ENCODE assay signal across 8 mouse cellular contexts in genomic region chr8:116993095-116993867, GRCm38 (mm10). TPM values are rescaled to one million over a fixed set of nuclear protein-coding genes. Genes with fewer than 3 reads are reported as not detected.
DNase-seq lines count a peak whose midpoint lies in the region; ATAC-seq and TF ChIP-seq lines count a peak whose summit lies in the region.

TSS of gene Gcsh (minus strand) at chr8:116993537.

- H3K9me3 ChIP-seq in megakaryocyte, embryonic 14.5 days: no peaks in the 10 kb centered on the region

- peak; percentile 99 for ATAC-seq in activated CD4-positive, CD25-positive, alpha-beta regulatory T cell, adult 4 months

- no peaks in the 10 kb centered on the region for H3K4me1 ChIP-seq in cortical plate, adult 2 months (ENCODE audit: control insufficient read depth, insufficient read depth, low read length)
- peaks cover 38% of the 10 kb centered on the region for H3K4me1 ChIP-seq in megakaryocyte, embryonic 14.5 days

- H3K36me3 ChIP-seq in megakaryocyte, embryonic 14.5 days (replicated peaks; ENCODE audit: low read length): peaks cover 20% of the 10 kb centered on the region

- no peak for TF ChIP-seq CTCF in cortical plate, adult 2 months (IDR thresholded peaks at IDR 0.05; ENCODE audit: extremely low read depth, insufficient read depth, low read length)

- peak; percentile 98 for DNase-seq in gastrocnemius, adult 8-10 months (ENCODE audit: low spot score in 2 of 2)
- peak; percentile 93 for DNase-seq in hindlimb bud, embryonic 11.5 days (ENCODE audit: extremely low spot score, low read depth, low spot score)
- DNase-seq in left cerebral cortex, adult 8-10 months (ENCODE audit: low spot score in 2 of 2): peak; percentile 91 to 98
- peak; percentile 99 for DNase-seq in right cerebral cortex, postnatal 10 days (ENCODE audit: low spot score in 2 of 2)
- DNase-seq in urinary bladder, postnatal 25 days (ENCODE audit: low spot score): peak; percentile 94

- H3K4me3 ChIP-seq in cortical plate, adult 2 months (ENCODE audit: insufficient read depth, low read length): peak within 1 kb of the TSS; percentile 82
- H3K4me3 ChIP-seq in megakaryocyte, embryonic 14.5 days (replicated peaks): peak within 1 kb of the TSS; percentile 97

- TF ChIP-seq POLR2A in cortical plate, adult 2 months (IDR thresholded peaks at IDR 0.05; ENCODE audit: extremely low read depth, insufficient read depth, low read length): peak; percentile 95

- H3K27ac ChIP-seq in cortical plate, adult 2 months (ENCODE audit: insufficient read depth, low read length): 0 out of 2 replicates have a peak within 1 kb of the TSS, but pooled peaks have one; percentile 8

- peaks cover 7% of the 10 kb centered on the region for H3K27me3 ChIP-seq in megakaryocyte, embryonic 14.5 days (replicated peaks)

RNA-seq across cellular contexts. Expression of gene Gcsh, which starts in this region (rescaled TPM):
- 10 to 100 TPM; 30.8 to 37.3 TPM for polyA plus RNA-seq in activated CD4-positive, CD25-positive, alpha-beta regulatory T cell, adult 4 months (2017; shearing (Covaris generic))
- polyA plus RNA-seq in cortical plate, adult 2 months (2012; rRNA removed): 77.6 and 84.2 TPM in 2 replicates
- 10 to 100 TPM; 43.1 to 47.4 (median 44.0) TPM for total RNA-seq in gastrocnemius, adult 8-10 months (2022)
- 10 to 100 TPM; 40.5 to 44.8 (median 42.6) TPM for total RNA-seq in left cerebral cortex, adult 8-10 months (2022)
- 1.6 and 4.9 TPM in 2 replicates for polyA plus RNA-seq in megakaryocyte, embryonic 14.5 days (2012; ENCODE audit: insufficient read depth, low replicate concordance)

Comparison
In these comparisons a context has a peak if more than half of its experiments do, and no peak if none do; other contexts are left out.
1. Peak in every context shown above with its lines: DNase-seq, ATAC-seq, H3K4me3 ChIP-seq and H3K27ac ChIP-seq.